Mouse (Mus musculus): ENCODE data around the gene Ptges2. TPM values are rescaled to one million over a fixed set of nuclear protein-coding genes. Genes with fewer than 3 reads are reported as not detected.

Gene Ptges2
- polyA plus RNA-seq, 1 experiment, result 48.9 TPM

- TF ChIP-seq CTCF (IDR thresholded peaks at IDR 0.05; ENCODE audit: borderline replicate concordance, extremely low read depth, insufficient read depth, insufficient read length), result no peak
- TF ChIP-seq POLR2A (IDR thresholded peaks at IDR 0.05; ENCODE audit: borderline replicate concordance, extremely low read depth, insufficient read depth, insufficient read length, poor library complexity, severe bottlenecking), result peak; percentile 12; the same call in 1 of the 2 replicates
- peak; percentile 98 for DNase-seq (ENCODE audit: low read depth)
Observed at GRCm38 (mm10) chr2:32430701-32431676, 35.3 kb downstream of the Ptges2 start.

GRCm38 (mm10) chr2:32436686-32437372 is 41.1 kb downstream of the Ptges2 start:
- TF ChIP-seq CTCF (IDR thresholded peaks at IDR 0.05; ENCODE audit: borderline replicate concordance, extremely low read depth, insufficient read depth, insufficient read length) (no peak), POLR2A (IDR thresholded peaks at IDR 0.05; ENCODE audit: borderline replicate concordance, extremely low read depth, insufficient read depth, insufficient read length, poor library complexity, severe bottlenecking) (no peak)
- DNase-seq (ENCODE audit: low read depth), result peak; percentile 93

- TF ChIP-seq POLR2A (IDR thresholded peaks at IDR 0.05; ENCODE audit: borderline replicate concordance, extremely low read depth, insufficient read depth, insufficient read length, poor library complexity, severe bottlenecking), result no peak
- TF ChIP-seq CTCF (IDR thresholded peaks at IDR 0.05; ENCODE audit: borderline replicate concordance, extremely low read depth, insufficient read depth, insufficient read length), result no peak
- DNase-seq (ENCODE audit: low read depth), result no peak
Observed at GRCm38 (mm10) chr2:32437612-32438166, 42.0 kb downstream of the Ptges2 start.

GRCm38 (mm10) chr2:32438733-32439132 is 43.0 kb downstream of the Ptges2 start:
- DNase-seq (ENCODE audit: low read depth), result no peak
- TF ChIP-seq POLR2A (IDR thresholded peaks at IDR 0.05; ENCODE audit: borderline replicate concordance, extremely low read depth, insufficient read depth, insufficient read length, poor library complexity, severe bottlenecking) (no peak), CTCF (IDR thresholded peaks at IDR 0.05; ENCODE audit: borderline replicate concordance, extremely low read depth, insufficient read depth, insufficient read length) (no peak)

- DNase-seq (ENCODE audit: low read depth), result peak; percentile 71
- TF ChIP-seq CTCF (IDR thresholded peaks at IDR 0.05; ENCODE audit: borderline replicate concordance, extremely low read depth, insufficient read depth, insufficient read length) (no peak), POLR2A (IDR thresholded peaks at IDR 0.05; ENCODE audit: borderline replicate concordance, extremely low read depth, insufficient read depth, insufficient read length, poor library complexity, severe bottlenecking) (no peak)
Observed at GRCm38 (mm10) chr2:32439177-32439576, 43.5 kb downstream of the Ptges2 start.

DNA sequence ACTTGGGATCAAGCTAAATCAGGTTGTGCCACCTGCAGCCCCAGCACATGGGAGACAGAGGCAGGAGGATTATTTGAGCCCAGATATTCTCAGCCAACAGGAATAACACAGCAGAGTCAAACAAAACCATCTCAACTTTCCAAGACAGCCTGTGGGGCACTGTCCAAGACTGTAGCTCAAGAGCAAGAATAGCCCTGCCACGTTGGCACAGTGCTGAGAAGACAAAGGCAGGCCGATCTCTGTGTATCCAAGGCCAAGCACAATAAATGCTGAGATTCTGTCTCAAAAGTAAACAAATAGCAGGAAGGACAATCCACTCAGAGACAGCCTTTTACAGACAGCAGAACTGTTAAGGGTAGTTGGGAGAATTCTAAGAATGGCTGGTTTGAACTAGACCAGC is 44.5 kb downstream of the Ptges2 start:
- DNase-seq (ENCODE audit: low read depth), result no peak
- no peak for TF ChIP-seq POLR2A (IDR thresholded peaks at IDR 0.05; ENCODE audit: borderline replicate concordance, extremely low read depth, insufficient read depth, insufficient read length, poor library complexity, severe bottlenecking)
- no peak for TF ChIP-seq CTCF (IDR thresholded peaks at IDR 0.05; ENCODE audit: borderline replicate concordance, extremely low read depth, insufficient read depth, insufficient read length)

DNA sequence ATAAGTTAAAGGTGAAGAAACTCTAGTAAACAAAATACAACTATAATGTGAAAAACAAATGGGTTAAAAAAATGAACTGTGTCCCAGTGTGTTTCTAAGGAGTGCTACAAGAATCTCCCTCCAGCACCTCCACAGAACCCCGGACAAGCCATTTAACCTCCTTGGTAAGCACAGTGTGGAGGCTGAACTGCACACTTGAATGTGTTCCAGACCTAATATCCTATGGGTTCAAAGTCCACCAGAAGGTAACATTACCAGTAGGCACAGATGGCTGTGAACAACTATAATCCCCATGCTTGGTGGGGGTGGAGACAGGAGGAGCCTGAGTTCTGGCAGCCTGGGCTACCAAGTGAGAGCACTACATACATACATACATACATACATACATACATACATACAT is 44.9 kb downstream of the Ptges2 start:
- no peak for DNase-seq (ENCODE audit: low read depth)
- TF ChIP-seq CTCF (IDR thresholded peaks at IDR 0.05; ENCODE audit: borderline replicate concordance, extremely low read depth, insufficient read depth, insufficient read length) (no peak), POLR2A (IDR thresholded peaks at IDR 0.05; ENCODE audit: borderline replicate concordance, extremely low read depth, insufficient read depth, insufficient read length, poor library complexity, severe bottlenecking) (no peak)

DNA sequence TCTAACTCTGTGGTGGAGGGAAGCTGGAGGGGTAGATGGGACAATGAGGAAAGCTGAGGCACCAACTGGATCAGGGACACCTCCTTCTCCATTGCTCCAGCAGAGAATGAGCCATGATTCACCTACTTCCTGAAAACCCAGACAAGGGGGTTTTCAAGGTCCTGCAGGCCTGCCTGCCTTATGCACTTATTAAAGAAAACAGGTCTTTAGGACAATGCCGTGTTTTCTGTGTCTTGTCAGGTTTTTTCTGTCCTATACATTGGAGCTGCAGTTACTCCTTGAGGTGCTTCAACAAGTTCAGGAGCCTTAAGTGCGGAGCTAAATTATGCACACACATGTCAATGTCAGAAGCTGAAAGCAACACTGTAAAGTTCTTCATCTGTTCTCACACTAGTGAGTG is 45.9 kb downstream of the Ptges2 start:
- no peak for DNase-seq (ENCODE audit: low read depth)
- TF ChIP-seq POLR2A (IDR thresholded peaks at IDR 0.05; ENCODE audit: borderline replicate concordance, extremely low read depth, insufficient read depth, insufficient read length, poor library complexity, severe bottlenecking) (no peak), CTCF (IDR thresholded peaks at IDR 0.05; ENCODE audit: borderline replicate concordance, extremely low read depth, insufficient read depth, insufficient read length) (no peak)

GRCm38 (mm10) chr2:32445535-32445934 is 49.8 kb downstream of the Ptges2 start:
- TF ChIP-seq CTCF (IDR thresholded peaks at IDR 0.05; ENCODE audit: borderline replicate concordance, extremely low read depth, insufficient read depth, insufficient read length) (no peak), POLR2A (IDR thresholded peaks at IDR 0.05; ENCODE audit: borderline replicate concordance, extremely low read depth, insufficient read depth, insufficient read length, poor library complexity, severe bottlenecking) (no peak)
- DNase-seq (ENCODE audit: low read depth), result no peak

DNA sequence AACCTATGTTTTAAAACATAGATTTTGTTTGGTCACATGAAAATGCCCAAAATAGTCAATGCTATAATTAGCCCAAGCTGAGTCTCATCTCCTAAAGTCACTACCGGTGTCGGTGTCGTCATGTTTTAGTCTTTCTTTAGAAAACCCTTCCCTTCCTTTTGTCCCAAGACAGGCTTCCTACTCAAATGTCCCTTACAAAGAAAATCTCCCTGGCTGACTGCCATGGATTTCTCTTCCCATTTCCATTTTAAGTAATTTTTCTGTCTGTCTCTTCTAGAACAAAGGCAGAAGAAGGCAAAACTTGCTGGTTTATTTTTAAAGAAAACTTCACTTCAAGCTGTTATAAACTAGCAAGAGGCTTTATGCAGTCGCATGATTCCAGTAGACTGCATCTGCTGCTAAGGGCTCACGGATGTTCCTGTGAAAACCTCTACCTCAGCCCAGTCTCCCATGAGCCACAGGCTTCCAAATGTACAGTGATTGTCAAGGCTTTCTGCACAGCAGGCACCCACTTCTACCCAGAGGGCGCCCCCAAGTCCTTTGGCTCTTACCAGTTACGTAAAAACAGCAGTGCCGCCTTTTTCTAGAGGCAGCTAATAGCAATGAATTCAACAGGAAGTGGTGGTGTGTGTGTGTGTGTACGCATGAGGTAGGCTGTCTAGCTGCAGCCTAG is 51.7 kb downstream of the Ptges2 start:
- DNase-seq (ENCODE audit: low read depth), result peak; percentile 56
- TF ChIP-seq CTCF (IDR thresholded peaks at IDR 0.05; ENCODE audit: borderline replicate concordance, extremely low read depth, insufficient read depth, insufficient read length) (no peak), POLR2A (IDR thresholded peaks at IDR 0.05; ENCODE audit: borderline replicate concordance, extremely low read depth, insufficient read depth, insufficient read length, poor library complexity, severe bottlenecking) (no peak)

- no peak for DNase-seq (ENCODE audit: low read depth)
- TF ChIP-seq POLR2A (IDR thresholded peaks at IDR 0.05; ENCODE audit: borderline replicate concordance, extremely low read depth, insufficient read depth, insufficient read length, poor library complexity, severe bottlenecking), result no peak
- TF ChIP-seq CTCF (IDR thresholded peaks at IDR 0.05; ENCODE audit: borderline replicate concordance, extremely low read depth, insufficient read depth, insufficient read length), result no peak
Observed at GRCm38 (mm10) chr2:32448480-32448879, 52.8 kb downstream of the Ptges2 start.

Data from brain, embryonic 14.5 days (tissue).